Mouse (Mus musculus) liver, adult (tissue): Measurements from ENCODE around the gene Tapt1.

Source experiments
- GATA4 ChIP-seq: IDR thresholded peaks from 2 replicates; pipeline ENCODE4 v1.6.1; 2014; ENCODE audit warnings: mild to moderate bottlenecking, low read length; ENCODE audit not compliant: insufficient replicate concordance

Gene Tapt1

DNA sequence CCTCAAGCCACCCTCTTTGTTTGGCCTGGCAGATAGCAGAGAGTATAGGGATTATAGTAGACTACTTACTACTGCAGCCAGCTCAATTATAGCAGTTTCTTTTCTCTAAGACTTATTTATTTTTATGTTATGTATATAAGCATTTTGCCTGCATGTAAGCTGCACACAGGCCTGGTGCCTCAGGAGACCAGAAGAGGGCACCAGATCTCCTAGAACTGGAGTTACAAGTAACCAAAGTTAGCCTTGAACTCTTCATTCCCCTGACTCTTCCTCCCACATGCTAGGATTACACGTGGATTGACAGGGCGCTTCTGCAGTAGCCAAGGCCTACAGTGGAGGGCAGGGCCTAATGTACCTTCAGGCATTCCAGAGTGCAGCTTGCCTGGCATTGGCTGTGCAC lies 60.6 kb downstream of the Tapt1 start:
- TF ChIP-seq GATA4 = no peak

DNA sequence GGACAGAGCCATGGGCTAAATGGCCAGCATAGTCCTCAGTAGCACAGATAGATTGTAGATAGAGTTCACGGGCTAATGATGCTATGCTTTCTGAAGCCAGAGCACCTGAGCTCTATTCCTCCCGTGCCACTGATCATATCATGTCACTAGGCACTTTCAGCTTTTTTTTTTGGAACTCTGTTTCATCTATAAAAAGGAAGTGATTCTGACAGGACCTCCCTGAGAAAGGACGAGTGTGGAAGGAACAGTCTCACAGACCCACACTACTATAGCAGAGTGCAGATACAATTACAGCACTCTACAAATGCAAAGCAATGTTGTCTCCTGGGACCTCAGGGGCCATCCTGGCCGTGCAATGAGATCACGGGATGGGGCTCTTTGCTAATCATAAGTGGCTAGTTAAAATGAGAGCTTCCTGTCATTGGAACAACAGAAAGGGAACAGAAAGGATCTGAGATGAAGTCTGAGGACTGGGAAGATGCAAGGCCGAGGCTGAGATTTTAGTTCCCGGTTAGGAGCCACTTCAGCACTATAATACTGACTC lies 62.1 kb downstream of the Tapt1 start:
- no peak for TF ChIP-seq GATA4

DNA sequence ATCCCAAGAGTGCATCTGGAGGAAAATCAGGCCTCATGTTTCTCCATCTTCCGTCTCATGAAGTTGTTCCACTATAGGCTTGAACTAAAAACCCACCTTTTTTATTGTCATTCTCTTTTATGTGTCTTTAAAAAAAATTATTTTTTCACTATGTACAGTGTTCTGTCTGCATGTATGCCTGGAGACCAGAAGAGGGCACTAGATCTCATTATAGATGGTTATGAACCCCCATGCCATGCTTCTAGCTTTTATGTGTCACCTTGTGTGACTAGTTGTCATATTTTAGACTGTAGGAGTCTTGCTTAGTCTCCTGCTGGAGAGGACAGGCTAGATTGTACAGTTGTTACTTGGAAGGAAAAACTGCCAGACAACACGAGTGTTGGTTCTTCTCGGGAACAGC lies 63.1 kb downstream of the Tapt1 start:
- TF ChIP-seq GATA4 = no peak

- no peak for TF ChIP-seq GATA4
Observed at GRCm38 (mm10) chr5:44162786-44163185, 63.6 kb downstream of the Tapt1 start.

GRCm38 (mm10) chr5:44159679-44160438 lies 66.6 kb downstream of the Tapt1 start:
- TF ChIP-seq GATA4 = no peak

GRCm38 (mm10) chr5:44159231-44159630 lies 67.2 kb downstream of the Tapt1 start:
- no peak for TF ChIP-seq GATA4

GRCm38 (mm10) chr5:44158458-44158857 lies 68.0 kb downstream of the Tapt1 start:
- no peak for TF ChIP-seq GATA4

- TF ChIP-seq GATA4 = no peak
Observed at GRCm38 (mm10) chr5:44157760-44158159, 68.7 kb downstream of the Tapt1 start.

GRCm38 (mm10) chr5:44153050-44153449 lies 73.4 kb downstream of the Tapt1 start:
- TF ChIP-seq GATA4 = no peak

DNA sequence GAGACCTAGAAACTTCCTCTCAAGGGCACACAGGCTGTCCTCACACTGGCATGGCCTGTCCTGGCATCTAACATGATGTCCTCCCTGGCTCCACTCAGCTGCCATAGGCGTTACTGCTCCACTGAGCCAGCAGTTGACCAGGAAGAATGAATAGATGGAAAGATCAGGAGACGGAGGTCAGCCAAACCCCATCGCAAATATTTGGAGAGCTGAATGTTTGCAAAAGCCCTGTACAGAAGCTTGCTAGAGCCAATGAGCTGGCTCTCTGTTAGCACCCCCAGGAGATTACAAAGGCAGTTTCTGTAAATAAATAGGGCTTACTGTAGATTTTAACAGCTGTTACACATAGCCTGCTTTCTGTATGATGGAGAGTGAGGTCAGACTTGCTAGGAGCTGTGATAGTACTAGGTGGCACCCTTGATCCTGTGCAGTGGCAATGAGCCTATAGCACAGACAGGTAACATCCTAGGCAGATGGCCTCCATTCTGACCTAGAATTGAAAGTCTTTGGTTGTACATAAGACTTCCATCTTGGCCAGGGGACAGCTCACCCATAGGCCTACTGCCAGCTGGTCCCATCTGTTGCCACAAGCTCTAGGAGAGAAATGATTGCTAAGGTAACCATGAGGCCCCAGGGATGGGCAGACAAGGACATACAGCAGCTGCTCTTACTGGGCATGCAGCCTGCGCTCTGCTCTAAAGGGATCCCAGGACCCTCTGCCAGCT lies 74.9 kb downstream of the Tapt1 start:
- no peak for TF ChIP-seq GATA4

DNA sequence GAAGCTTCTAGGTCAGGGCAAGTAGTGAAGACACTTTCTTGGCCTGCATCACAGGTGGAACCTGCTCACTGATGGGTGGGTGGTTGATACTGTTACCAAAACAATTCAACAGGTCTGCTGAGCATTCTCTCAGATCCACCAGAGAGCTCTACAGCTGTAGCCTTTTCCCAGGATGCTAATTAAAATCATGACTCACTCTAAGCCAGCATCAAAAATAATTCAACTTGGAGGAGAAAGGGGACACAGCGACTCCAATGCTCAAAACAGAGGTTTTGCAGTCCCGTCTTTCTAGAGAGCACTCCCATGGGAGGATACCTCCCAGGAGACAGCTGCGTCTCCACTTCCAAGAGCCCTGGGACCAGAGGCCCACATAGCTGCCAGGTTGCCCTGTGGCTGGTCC lies 78.7 kb downstream of the Tapt1 start:
- no peak for TF ChIP-seq GATA4

- no peak for TF ChIP-seq GATA4
Observed at GRCm38 (mm10) chr5:44146437-44147332, 79.7 kb downstream of the Tapt1 start.

DNA sequence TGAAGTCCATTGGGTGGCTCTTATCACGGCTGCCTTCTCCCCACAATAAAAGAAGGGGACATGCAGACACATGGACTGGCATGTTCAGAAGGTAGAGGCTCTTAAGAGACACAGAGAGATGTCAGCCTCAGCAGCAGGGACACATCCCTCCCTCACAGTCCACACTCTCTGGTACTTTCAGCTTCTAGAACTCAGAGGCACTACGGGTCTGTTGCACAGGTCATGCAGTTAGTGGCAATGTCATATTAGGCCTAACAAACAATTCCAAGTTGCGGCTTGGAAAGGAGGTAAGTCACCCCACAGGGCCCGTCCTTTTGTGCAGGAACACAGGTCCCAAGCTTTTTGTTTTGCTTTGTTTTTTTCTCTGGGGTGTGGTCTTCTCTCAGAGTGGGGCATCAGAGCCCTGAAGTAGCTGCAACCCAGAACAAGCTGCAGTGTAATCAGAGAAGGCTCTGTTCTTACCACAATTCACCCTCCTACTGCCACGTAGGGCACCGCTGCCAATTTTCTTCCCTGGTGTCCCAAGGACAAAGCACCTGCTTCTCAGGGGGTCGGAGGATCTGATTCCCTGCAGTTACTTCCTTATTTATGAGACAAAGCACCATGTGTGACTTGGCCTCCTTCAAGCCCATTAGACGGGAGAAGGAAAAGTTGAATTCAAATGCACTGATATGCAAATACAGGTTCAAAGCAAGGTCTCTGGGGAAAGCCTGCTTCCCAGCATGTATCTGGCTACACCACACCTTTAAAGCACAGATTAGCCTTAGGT lies 82.8 kb downstream of the Tapt1 start:
- TF ChIP-seq GATA4 = no peak

GRCm38 (mm10) chr5:44127487-44127886 lies 98.9 kb downstream of the Tapt1 start:
- no peak for TF ChIP-seq GATA4
